Mouse (Mus musculus) kidney, postnatal 0 days (tissue): ENCODE measurements around the gene Tmem181a. TPM values are rescaled to one million over a fixed set of nuclear protein-coding genes. Genes with fewer than 3 reads are reported as not detected.

Experiments
- polyA plus RNA-seq: library from polyadenylated mRNA; unstranded; fragments of >200 nt; fragmentation: Nextera tagmentation; extraction: Ambion mirVana; gene quantifications from 2 replicates; pipeline ENCODE4 v1.2.1, GENCODE M21; 2015

Gene Tmem181a
- polyA plus RNA-seq, 1 experiment from 2014 or later, result 10.0 TPM

Other genes starting within 250 kb of the Tmem181a start
- 2.2 and 2.4 TPM in 2 replicates for gene Serac1, start 177.1 kb upstream of the Tmem181a start, polyA plus RNA-seq
- 188 TPM in 2 replicates for gene Gtf2h5, start 177.1 kb upstream of the Tmem181a start, polyA plus RNA-seq
- 43.8 and 57.3 TPM in 2 replicates for gene Tulp4, start 150.4 kb upstream of the Tmem181a start, polyA plus RNA-seq
- gene Dynlt1a, start 60.6 kb downstream of the Tmem181a start, polyA plus RNA-seq, result 9.2 and 9.6 TPM in 2 replicates
- gene Dynlt1b, start 173.3 kb downstream of the Tmem181a start, polyA plus RNA-seq, result 569 and 632 TPM in 2 replicates